Mouse (Mus musculus): Measurements from ENCODE around the gene Olfr1359. TPM values are rescaled to one million over a fixed set of nuclear protein-coding genes. Genes with fewer than 3 reads are reported as not detected.
"Not testable (repeated sequence)": the region's sequence is repeated elsewhere in the genome, so short reads cannot be mapped to it uniquely, and the experiment has no call there.

The Olfr1359 gene
- polyA plus RNA-seq, 1 experiment from 2014 or later = not detected

DNA sequence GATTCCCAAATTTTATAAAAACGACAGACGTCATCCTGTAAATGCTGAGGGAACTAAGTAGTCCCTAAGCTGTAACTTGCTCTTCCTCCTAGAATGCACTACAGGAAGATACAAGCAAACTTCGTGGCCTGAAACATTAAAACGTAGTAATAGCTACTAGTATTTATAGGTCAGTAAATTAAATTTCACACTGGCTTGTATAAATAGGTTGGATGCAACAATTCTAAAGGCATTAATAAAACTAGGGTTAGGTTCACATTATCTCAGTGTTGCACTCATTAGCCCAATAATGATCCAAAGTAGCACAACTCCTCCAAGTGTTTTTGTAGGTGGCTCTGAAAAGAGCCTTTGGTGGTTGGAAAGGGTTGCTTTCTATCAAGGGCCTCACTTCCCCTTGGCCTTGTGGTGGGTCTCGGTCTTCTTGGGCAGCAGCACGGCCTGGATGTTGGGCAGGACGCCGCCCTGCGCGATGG lies 55.2 kb downstream of the Olfr1359 start:
- H3K9ac ChIP-seq (replicated peaks; ENCODE audit: low read depth) = peak overlapping the region; percentile 26
- peak overlapping the region; percentile 52 for H3K4me3 ChIP-seq (ENCODE audit: low read depth, low read length)
- H3K27me3 ChIP-seq (replicated peaks; ENCODE audit: insufficient read depth, low read length) = no peaks in the 10 kb centered on the region
- no peaks in the 10 kb centered on the region for H3K36me3 ChIP-seq (ENCODE audit: insufficient read depth, low read length)
- no peaks in the 10 kb centered on the region for H3K9me3 ChIP-seq (ENCODE audit: low read length)
- H3K27ac ChIP-seq (ENCODE audit: low read length) = peak overlapping the region; percentile 81
- no peak for DNase-seq (ENCODE audit: low spot score)
- no peak for TF ChIP-seq EP300 (IDR thresholded peaks at IDR 0.05)
- no peak for TF ChIP-seq CTCF (IDR thresholded peaks at IDR 0.05)
- peak overlapping the region; percentile 66 for H3K4me2 ChIP-seq (replicated peaks; ENCODE audit: low read depth, low read length)
- peaks cover 7% of the 10 kb centered on the region for H3K4me1 ChIP-seq (ENCODE audit: insufficient read depth, low read depth, low read length)
- WGBS = 1% methylated on average over 9 of the region's 10 CpGs
- no peak for ATAC-seq

DNA sequence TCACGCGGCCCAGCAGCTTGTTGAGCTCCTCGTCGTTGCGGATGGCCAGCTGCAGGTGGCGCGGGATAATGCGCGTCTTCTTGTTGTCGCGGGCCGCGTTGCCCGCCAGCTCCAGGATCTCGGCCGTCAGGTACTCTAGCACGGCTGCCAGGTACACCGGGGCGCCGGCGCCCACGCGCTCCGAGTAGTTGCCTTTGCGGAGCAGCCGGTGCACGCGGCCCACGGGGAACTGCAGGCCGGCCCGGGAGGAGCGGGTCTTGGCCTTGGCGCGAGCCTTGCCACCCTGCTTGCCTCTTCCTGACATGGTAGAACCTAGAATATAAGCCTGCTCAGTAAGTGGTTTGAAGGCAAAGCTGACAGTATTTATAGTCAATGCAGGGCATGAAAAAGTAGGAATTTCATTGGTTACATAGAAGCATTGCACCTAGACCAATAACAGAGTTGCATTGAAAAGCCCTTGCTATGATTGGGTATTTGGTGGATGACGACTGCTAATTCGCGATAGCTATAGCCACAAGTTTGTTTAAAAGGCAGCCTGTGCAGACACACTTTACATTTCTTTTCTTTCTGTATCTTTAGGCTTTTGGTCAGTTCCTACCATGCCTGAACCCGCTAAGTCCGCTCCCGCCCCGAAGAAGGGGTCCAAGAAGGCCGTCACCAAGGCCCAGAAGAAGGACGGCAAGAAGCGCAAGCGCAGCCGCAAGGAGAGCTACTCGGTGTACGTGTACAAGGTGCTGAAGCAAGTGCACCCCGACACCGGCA lies 55.8 kb downstream of the Olfr1359 start, which contains the start of the genes Hist1h2ak and Hist1h2bn:
Hist1h2ak (minus strand) TSS at position 304 of the 762 bp plus-strand sequence.
Hist1h2bn (plus strand) TSS at position 600 of the 762 bp plus-strand sequence.
- not testable (repeated sequence) for H3K9me3 ChIP-seq (ENCODE audit: low read length); H3K36me3 ChIP-seq (ENCODE audit: insufficient read depth, low read length); H3K27me3 ChIP-seq (replicated peaks; ENCODE audit: insufficient read depth, low read length); H3K4me1 ChIP-seq (ENCODE audit: insufficient read depth, low read depth, low read length)
- peak; percentile 98 for DNase-seq (ENCODE audit: low spot score)
- Histone ChIP-seq H3K4me3 (ENCODE audit: low read depth, low read length) (peak within 1 kb of the TSS; percentile 52), H3K27ac (ENCODE audit: low read length) (peak within 1 kb of the TSS; percentile 81), H3K9ac (replicated peaks; ENCODE audit: low read depth) (peak within 1 kb of the TSS; percentile 26), H3K4me2 (replicated peaks; ENCODE audit: low read depth, low read length) (peak within 1 kb of the TSS; percentile 66)
- ATAC-seq = peak; percentile 94
- under 1% methylated on average over 28 of the region's 50 CpGs for WGBS
- TF ChIP-seq EP300 (IDR thresholded peaks at IDR 0.05) = 0 out of 2 replicates have a peak, but pooled peaks have one; percentile 33
- TF ChIP-seq CTCF (IDR thresholded peaks at IDR 0.05) = peak; percentile 51

DNA sequence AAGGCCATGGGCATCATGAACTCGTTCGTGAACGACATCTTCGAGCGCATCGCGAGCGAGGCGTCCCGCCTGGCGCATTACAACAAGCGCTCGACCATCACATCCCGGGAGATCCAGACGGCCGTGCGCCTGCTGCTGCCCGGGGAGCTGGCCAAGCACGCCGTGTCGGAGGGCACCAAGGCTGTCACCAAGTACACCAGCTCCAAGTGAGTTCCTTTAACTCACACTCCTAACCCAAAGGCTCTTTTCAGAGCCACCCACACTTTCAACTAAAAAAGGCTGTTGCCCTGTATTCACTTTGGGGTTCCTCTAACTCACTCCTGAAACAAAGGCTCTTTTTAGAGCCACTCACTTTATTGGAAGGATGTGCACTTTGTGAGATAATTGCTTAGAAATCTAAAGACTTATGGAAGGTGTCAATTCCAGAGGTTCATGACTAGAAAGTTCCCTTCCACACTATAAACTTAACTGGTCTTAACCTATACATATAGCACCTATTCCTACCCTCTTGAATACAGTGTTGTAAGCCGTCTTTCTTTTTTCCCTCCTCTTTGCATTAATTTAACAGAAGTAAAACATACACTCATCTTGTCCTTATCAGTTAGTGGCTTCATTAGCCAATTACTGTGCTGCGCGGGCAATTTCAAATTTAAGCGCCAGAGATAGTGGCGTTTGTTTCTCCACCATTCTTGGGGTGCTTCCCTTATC lies 56.5 kb downstream of the Olfr1359 start:
- under 1% methylated on average over 9 of the region's 26 CpGs for WGBS
- peak; percentile 58 for DNase-seq (ENCODE audit: low spot score)
- ATAC-seq = peak; percentile 15; the same call in 1 of the 2 replicates

DNA sequence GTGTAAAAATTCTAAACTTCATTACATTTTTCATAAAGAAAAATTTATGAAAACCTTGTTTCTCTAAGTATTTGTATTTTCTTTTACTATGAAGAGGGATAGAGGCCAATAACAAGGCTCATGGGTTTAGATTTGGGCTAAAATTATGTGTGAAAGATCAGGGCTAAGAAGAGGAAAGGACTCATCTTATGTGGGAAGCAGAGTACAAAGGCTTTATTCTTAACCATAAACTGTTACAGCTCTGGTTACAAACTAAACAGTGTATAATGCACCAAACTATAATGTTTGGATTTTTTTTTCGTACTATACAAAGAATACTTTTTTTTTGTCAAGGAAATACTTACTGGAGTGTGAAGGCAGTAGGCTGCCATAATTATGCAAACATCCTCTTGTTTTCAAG lies 57.8 kb downstream of the Olfr1359 start:
- H3K9ac ChIP-seq (replicated peaks; ENCODE audit: low read depth) = no peak overlapping the region

More for the DNA sequence above, 56.5 kb downstream of the Olfr1359 start:
- not testable (repeated sequence) for H3K36me3 ChIP-seq (ENCODE audit: insufficient read depth, low read length); H3K4me1 ChIP-seq (ENCODE audit: insufficient read depth, low read depth, low read length); H3K27me3 ChIP-seq (replicated peaks; ENCODE audit: insufficient read depth, low read length); H3K9me3 ChIP-seq (ENCODE audit: low read length)
- Histone ChIP-seq H3K4me3 (ENCODE audit: low read depth, low read length) (peak overlapping the region; percentile 52), H3K27ac (ENCODE audit: low read length) (peak overlapping the region; percentile 75; the same call in 1 of the 2 replicates), H3K9ac (replicated peaks; ENCODE audit: low read depth) (0 out of 2 replicates have a peak overlapping the region, but pooled peaks have one; percentile 9), H3K4me2 (replicated peaks; ENCODE audit: low read depth, low read length) (peak overlapping the region; percentile 66)

More for the DNA sequence above, 57.8 kb downstream of the Olfr1359 start:
- Histone ChIP-seq H3K27ac (ENCODE audit: low read length) (no peak overlapping the region), H3K27me3 (replicated peaks; ENCODE audit: insufficient read depth, low read length) (no peaks in the 10 kb centered on the region), H3K36me3 (ENCODE audit: insufficient read depth, low read length) (no peaks in the 10 kb centered on the region), H3K4me1 (ENCODE audit: insufficient read depth, low read depth, low read length) (no peaks in the 10 kb centered on the region; the same call in 1 of the 2 replicates), H3K4me3 (ENCODE audit: low read depth, low read length) (no peak overlapping the region), H3K4me2 (replicated peaks; ENCODE audit: low read depth, low read length) (no peak overlapping the region), H3K9me3 (ENCODE audit: low read length) (no peaks in the 10 kb centered on the region)
- TF ChIP-seq EP300 (IDR thresholded peaks at IDR 0.05) (no peak), CTCF (IDR thresholded peaks at IDR 0.05) (no peak)
- WGBS = 42% methylated on average over 1 of the region's 1 CpGs
- DNase-seq (ENCODE audit: low spot score) = no peak
- ATAC-seq = no peak

Small RNAs within 50 kb of the gene (microRNA-seq; reads per million reads assigned to microRNA genes)
- gene Gm44357 = not detected
- gene Gm44367 = not detected
- gene Gm44454 = not detected

Other genes starting within 250 kb of the Olfr1359 start
- 30.2 and 33.0 TPM in 2 replicates for gene Zscan26, start 244.4 kb upstream of the Olfr1359 start, polyA plus RNA-seq (2015; fragmentation: Nextera tagmentation; extraction: Ambion mirVana)
- 9.1 and 10.5 TPM in 2 replicates for gene Nkapl, start 229.6 kb upstream of the Olfr1359 start, polyA plus RNA-seq (2015; fragmentation: Nextera tagmentation; extraction: Ambion mirVana)
- 5.1 and 5.2 TPM in 2 replicates for gene Zkscan4, start 219.2 kb upstream of the Olfr1359 start, polyA plus RNA-seq (2015; fragmentation: Nextera tagmentation; extraction: Ambion mirVana)
- gene Gm10065, start 218.7 kb upstream of the Olfr1359 start, polyA plus RNA-seq (2015; fragmentation: Nextera tagmentation; extraction: Ambion mirVana) = not detected in 2 replicates
- gene AK157302, start 202.9 kb upstream of the Olfr1359 start, polyA plus RNA-seq (2015; fragmentation: Nextera tagmentation; extraction: Ambion mirVana) = 0.31 and 0.39 TPM in 2 replicates
- gene Gm11273, start 196.7 kb upstream of the Olfr1359 start, polyA plus RNA-seq (2015; fragmentation: Nextera tagmentation; extraction: Ambion mirVana) = 3.3 and 5.8 TPM in 2 replicates
- gene Zkscan8, start 167.0 kb upstream of the Olfr1359 start, polyA plus RNA-seq (2015; fragmentation: Nextera tagmentation; extraction: Ambion mirVana) = 3.1 and 3.4 TPM in 2 replicates
- gene Olfr1366, start 155.3 kb upstream of the Olfr1359 start, polyA plus RNA-seq (2015; fragmentation: Nextera tagmentation; extraction: Ambion mirVana) = 0.06 TPM in 1 of 2 replicates, not detected in the other
- gene Olfr1535, start 138.2 kb upstream of the Olfr1359 start, polyA plus RNA-seq (2015; fragmentation: Nextera tagmentation; extraction: Ambion mirVana) = 0.05 TPM in 1 of 2 replicates, not detected in the other
- not detected in 2 replicates for gene Olfr1364, start 116.4 kb upstream of the Olfr1359 start, polyA plus RNA-seq (2015; fragmentation: Nextera tagmentation; extraction: Ambion mirVana)
- not detected in 2 replicates for gene Olfr1362, start 84.1 kb upstream of the Olfr1359 start, polyA plus RNA-seq (2015; fragmentation: Nextera tagmentation; extraction: Ambion mirVana)
- gene Olfr11, start 55.6 kb upstream of the Olfr1359 start, polyA plus RNA-seq (2015; fragmentation: Nextera tagmentation; extraction: Ambion mirVana) = not detected in 2 replicates
- not detected in 2 replicates for gene Olfr1361, start 34.7 kb upstream of the Olfr1359 start, polyA plus RNA-seq (2015; fragmentation: Nextera tagmentation; extraction: Ambion mirVana)
- not detected in 2 replicates for gene Olfr1360, start 20.7 kb upstream of the Olfr1359 start, polyA plus RNA-seq (2015; fragmentation: Nextera tagmentation; extraction: Ambion mirVana)
- gene Hist1h2bl, start 18.0 kb downstream of the Olfr1359 start, polyA plus RNA-seq (2015; fragmentation: Nextera tagmentation; extraction: Ambion mirVana) = not detected in 2 replicates
- gene Hist1h2ai, start 18.3 kb downstream of the Olfr1359 start, polyA plus RNA-seq (2015; fragmentation: Nextera tagmentation; extraction: Ambion mirVana) = 5.4 TPM in 1 of 2 replicates, not detected in the other
- gene Hist1h3h, start 19.5 kb downstream of the Olfr1359 start, polyA plus RNA-seq (2015; fragmentation: Nextera tagmentation; extraction: Ambion mirVana) = 2.0 TPM in 1 of 2 replicates, not detected in the other
- 0.66 and 0.67 TPM in 2 replicates for gene Hist1h2bm, start 23.9 kb downstream of the Olfr1359 start, polyA plus RNA-seq (2015; fragmentation: Nextera tagmentation; extraction: Ambion mirVana)
- not detected in 2 replicates for gene Hist1h4j, start 37.0 kb downstream of the Olfr1359 start, polyA plus RNA-seq (2015; fragmentation: Nextera tagmentation; extraction: Ambion mirVana)
- 0.84 and 0.89 TPM in 2 replicates for gene Hist1h4k, start 52.4 kb downstream of the Olfr1359 start, polyA plus RNA-seq (2015; fragmentation: Nextera tagmentation; extraction: Ambion mirVana)
- gene Hist1h2ak, start 55.7 kb downstream of the Olfr1359 start, polyA plus RNA-seq (2015; fragmentation: Nextera tagmentation; extraction: Ambion mirVana) = 7.5 and 9.4 TPM in 2 replicates
- gene Hist1h2bn, start 56.0 kb downstream of the Olfr1359 start, polyA plus RNA-seq (2015; fragmentation: Nextera tagmentation; extraction: Ambion mirVana) = 1.1 and 1.3 TPM in 2 replicates
- gene Hist1h1b, start 82.5 kb downstream of the Olfr1359 start, polyA plus RNA-seq (2015; fragmentation: Nextera tagmentation; extraction: Ambion mirVana) = 1.4 and 2.4 TPM in 2 replicates
- gene Hist1h3i, start 85.3 kb downstream of the Olfr1359 start, polyA plus RNA-seq (2015; fragmentation: Nextera tagmentation; extraction: Ambion mirVana) = 14.5 and 16.9 TPM in 2 replicates
- gene Hist1h2an, start 89.1 kb downstream of the Olfr1359 start, polyA plus RNA-seq (2015; fragmentation: Nextera tagmentation; extraction: Ambion mirVana) = 1.3 TPM in 1 of 2 replicates, not detected in the other
- 0.61 and 0.95 TPM in 2 replicates for gene Hist1h2bp, start 89.3 kb downstream of the Olfr1359 start, polyA plus RNA-seq (2015; fragmentation: Nextera tagmentation; extraction: Ambion mirVana)
- gene Hist1h2bq, start 112.1 kb downstream of the Olfr1359 start, polyA plus RNA-seq (2015; fragmentation: Nextera tagmentation; extraction: Ambion mirVana) = 3.0 and 4.5 TPM in 2 replicates
- not detected in 2 replicates for gene Hist1h2ao, start 112.4 kb downstream of the Olfr1359 start, polyA plus RNA-seq (2015; fragmentation: Nextera tagmentation; extraction: Ambion mirVana)
- 0.90 TPM in 1 of 2 replicates, not detected in the other for gene Hist1h4m, start 113.6 kb downstream of the Olfr1359 start, polyA plus RNA-seq (2015; fragmentation: Nextera tagmentation; extraction: Ambion mirVana)
- 4.6 and 6.0 TPM in 2 replicates for gene Hist1h4n, start 134.1 kb downstream of the Olfr1359 start, polyA plus RNA-seq (2015; fragmentation: Nextera tagmentation; extraction: Ambion mirVana)
- 382 and 386 TPM in 2 replicates for gene Hist1h2ap, start 135.4 kb downstream of the Olfr1359 start, polyA plus RNA-seq (2015; fragmentation: Nextera tagmentation; extraction: Ambion mirVana)
- gene Hist1h2br, start 135.6 kb downstream of the Olfr1359 start, polyA plus RNA-seq (2015; fragmentation: Nextera tagmentation; extraction: Ambion mirVana) = 3.0 and 3.8 TPM in 2 replicates
- 2.5 and 3.4 TPM in 2 replicates for gene Zfp184, start 247.0 kb downstream of the Olfr1359 start, polyA plus RNA-seq (2015; fragmentation: Nextera tagmentation; extraction: Ambion mirVana)

Data from lung, postnatal 0 days (tissue).